Mouse (Mus musculus): ENCODE results near the gene Pibf1.

DNA sequence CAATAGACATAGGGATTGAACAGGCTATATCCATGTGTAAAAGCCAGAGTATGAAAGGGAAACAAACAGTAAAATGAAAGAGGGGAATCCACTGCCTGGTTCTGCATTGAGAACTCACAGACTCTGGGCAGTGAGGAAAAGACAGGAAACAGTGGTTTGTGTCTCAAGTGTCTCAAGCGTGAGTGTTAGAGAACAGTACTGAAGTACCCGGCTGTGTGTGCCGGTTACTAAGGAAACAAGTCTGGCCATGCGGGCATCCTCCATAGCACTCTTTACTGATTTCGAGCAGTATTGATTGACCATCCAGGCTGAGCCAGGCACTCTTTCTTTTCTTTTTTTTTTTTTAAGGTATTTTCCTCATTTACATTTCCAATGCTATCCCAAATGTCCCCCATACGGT lies 60.7 kb downstream of the Pibf1 start:
- TF ChIP-seq CTCF (IDR thresholded peaks at IDR 0.05; ENCODE audit: low read depth) (no peak), EP300 (IDR thresholded peaks at IDR 0.05; ENCODE audit: low read depth) (no peak)
